Mouse (Mus musculus): ENCODE data around the gene Cyfip1. TPM values are rescaled to one million over a fixed set of nuclear protein-coding genes. Genes with fewer than 3 reads are reported as not detected.
"Not testable (repeated sequence)": the region's sequence is repeated elsewhere in the genome, so short reads cannot be mapped to it uniquely, and the experiment has no call there.

Gene Cyfip1
- polyA plus RNA-seq, 1 experiment, result 38.3 TPM

- DNase-seq (ENCODE audit: low read depth), result no peak
- TF ChIP-seq POLR2A (IDR thresholded peaks at IDR 0.05; ENCODE audit: borderline replicate concordance, extremely low read depth, insufficient read depth, insufficient read length, poor library complexity, severe bottlenecking) (no peak), CTCF (IDR thresholded peaks at IDR 0.05; ENCODE audit: borderline replicate concordance, extremely low read depth, insufficient read depth, insufficient read length) (no peak)
These were observed 62.2 kb downstream of the Cyfip1 start for GRCm38 (mm10) chr7:55903766-55904165.

- TF ChIP-seq POLR2A (IDR thresholded peaks at IDR 0.05; ENCODE audit: borderline replicate concordance, extremely low read depth, insufficient read depth, insufficient read length, poor library complexity, severe bottlenecking), result no peak
- TF ChIP-seq CTCF (IDR thresholded peaks at IDR 0.05; ENCODE audit: borderline replicate concordance, extremely low read depth, insufficient read depth, insufficient read length), result no peak
- DNase-seq (ENCODE audit: low read depth), result no peak
These were observed 63.9 kb downstream of the Cyfip1 start for GRCm38 (mm10) chr7:55905449-55905848.

- no peak for TF ChIP-seq POLR2A (IDR thresholded peaks at IDR 0.05; ENCODE audit: borderline replicate concordance, extremely low read depth, insufficient read depth, insufficient read length, poor library complexity, severe bottlenecking)
- TF ChIP-seq CTCF (IDR thresholded peaks at IDR 0.05; ENCODE audit: borderline replicate concordance, extremely low read depth, insufficient read depth, insufficient read length), result no peak
- no peak for DNase-seq (ENCODE audit: low read depth)
These were observed 68.0 kb downstream of the Cyfip1 start for GRCm38 (mm10) chr7:55909519-55909918.

- no peak for TF ChIP-seq CTCF (IDR thresholded peaks at IDR 0.05; ENCODE audit: borderline replicate concordance, extremely low read depth, insufficient read depth, insufficient read length)
- TF ChIP-seq POLR2A (IDR thresholded peaks at IDR 0.05; ENCODE audit: borderline replicate concordance, extremely low read depth, insufficient read depth, insufficient read length, poor library complexity, severe bottlenecking), result no peak
- DNase-seq (ENCODE audit: low read depth), result no peak
These were observed 68.8 kb downstream of the Cyfip1 start for GRCm38 (mm10) chr7:55910356-55910755.

- DNase-seq (ENCODE audit: low read depth), result peak; percentile 22
- TF ChIP-seq POLR2A (IDR thresholded peaks at IDR 0.05; ENCODE audit: borderline replicate concordance, extremely low read depth, insufficient read depth, insufficient read length, poor library complexity, severe bottlenecking), result no peak
- TF ChIP-seq CTCF (IDR thresholded peaks at IDR 0.05; ENCODE audit: borderline replicate concordance, extremely low read depth, insufficient read depth, insufficient read length), result no peak
These were observed 69.8 kb downstream of the Cyfip1 start for GRCm38 (mm10) chr7:55911371-55911770.

GRCm38 (mm10) chr7:55912118-55912517 is 70.6 kb downstream of the Cyfip1 start:
- TF ChIP-seq POLR2A (IDR thresholded peaks at IDR 0.05; ENCODE audit: borderline replicate concordance, extremely low read depth, insufficient read depth, insufficient read length, poor library complexity, severe bottlenecking), result no peak
- no peak for TF ChIP-seq CTCF (IDR thresholded peaks at IDR 0.05; ENCODE audit: borderline replicate concordance, extremely low read depth, insufficient read depth, insufficient read length)
- DNase-seq (ENCODE audit: low read depth), result no peak

- not testable (repeated sequence) for DNase-seq (ENCODE audit: low read depth)
These were observed 76.8 kb downstream of the Cyfip1 start for GRCm38 (mm10) chr7:55918365-55918764.

- DNase-seq (ENCODE audit: low read depth), result no peak
These were observed 85.7 kb downstream of the Cyfip1 start for GRCm38 (mm10) chr7:55927262-55927661.

GRCm38 (mm10) chr7:55928649-55929048 is 87.1 kb downstream of the Cyfip1 start:
- DNase-seq (ENCODE audit: low read depth), result no peak
- no peak for TF ChIP-seq CTCF (IDR thresholded peaks at IDR 0.05; ENCODE audit: borderline replicate concordance, extremely low read depth, insufficient read depth, insufficient read length)
- no peak for TF ChIP-seq POLR2A (IDR thresholded peaks at IDR 0.05; ENCODE audit: borderline replicate concordance, extremely low read depth, insufficient read depth, insufficient read length, poor library complexity, severe bottlenecking)

More at GRCm38 (mm10) chr7:55927262-55927661, 85.7 kb downstream of the Cyfip1 start:
- TF ChIP-seq POLR2A (IDR thresholded peaks at IDR 0.05; ENCODE audit: borderline replicate concordance, extremely low read depth, insufficient read depth, insufficient read length, poor library complexity, severe bottlenecking) (no peak), CTCF (IDR thresholded peaks at IDR 0.05; ENCODE audit: borderline replicate concordance, extremely low read depth, insufficient read depth, insufficient read length) (no peak)

GRCm38 (mm10) chr7:55935025-55935424 is 93.5 kb downstream of the Cyfip1 start:
- TF ChIP-seq POLR2A (IDR thresholded peaks at IDR 0.05; ENCODE audit: borderline replicate concordance, extremely low read depth, insufficient read depth, insufficient read length, poor library complexity, severe bottlenecking) (no peak), CTCF (IDR thresholded peaks at IDR 0.05; ENCODE audit: borderline replicate concordance, extremely low read depth, insufficient read depth, insufficient read length) (no peak)
- DNase-seq (ENCODE audit: low read depth), result no peak

GRCm38 (mm10) chr7:55938341-55938740 is 96.8 kb downstream of the Cyfip1 start:
- no peak for DNase-seq (ENCODE audit: low read depth)
- TF ChIP-seq POLR2A (IDR thresholded peaks at IDR 0.05; ENCODE audit: borderline replicate concordance, extremely low read depth, insufficient read depth, insufficient read length, poor library complexity, severe bottlenecking), result no peak
- TF ChIP-seq CTCF (IDR thresholded peaks at IDR 0.05; ENCODE audit: borderline replicate concordance, extremely low read depth, insufficient read depth, insufficient read length), result no peak

GRCm38 (mm10) chr7:55956054-55956453 is 114.5 kb downstream of the Cyfip1 start:
- TF ChIP-seq CTCF (IDR thresholded peaks at IDR 0.05; ENCODE audit: borderline replicate concordance, extremely low read depth, insufficient read depth, insufficient read length), result no peak
- TF ChIP-seq POLR2A (IDR thresholded peaks at IDR 0.05; ENCODE audit: borderline replicate concordance, extremely low read depth, insufficient read depth, insufficient read length, poor library complexity, severe bottlenecking), result no peak
- DNase-seq (ENCODE audit: low read depth), result no peak

GRCm38 (mm10) chr7:55957178-55957577 is 115.6 kb downstream of the Cyfip1 start:
- TF ChIP-seq CTCF (IDR thresholded peaks at IDR 0.05; ENCODE audit: borderline replicate concordance, extremely low read depth, insufficient read depth, insufficient read length) (no peak), POLR2A (IDR thresholded peaks at IDR 0.05; ENCODE audit: borderline replicate concordance, extremely low read depth, insufficient read depth, insufficient read length, poor library complexity, severe bottlenecking) (no peak)
- no peak for DNase-seq (ENCODE audit: low read depth)
